In genomic region chr6:83831606-83832123, GRCm38 (mm10) we compare ENCODE assay signal across 8 mouse cellular contexts. TPM values are rescaled to one million over a fixed set of nuclear protein-coding genes. Genes with fewer than 3 reads are reported as not detected.
DNase-seq lines count a peak whose midpoint lies in the region; ATAC-seq and TF ChIP-seq lines count a peak whose summit lies in the region.

Paip2b (minus strand) TSS chr6:83831741.

- H3K27ac ChIP-seq in bone marrow macrophage, adult 2 months (ENCODE audit: insufficient read depth, low read depth, low read length) = peak within 1 kb of the TSS; percentile 17; the same call in 1 of the 2 replicates
- H3K27ac ChIP-seq in embryonic fibroblast, embryonic 13.5 days (ENCODE audit: insufficient read depth, low read length) = no peak within 1 kb of the TSS
- peak within 1 kb of the TSS; percentile 60; the same call in 1 of the 2 replicates for H3K27ac ChIP-seq in kidney, embryonic 14.5 days (ENCODE audit: low read depth, low read length)
- peak within 1 kb of the TSS; percentile 89 for H3K27ac ChIP-seq in limb, embryonic 15.5 days

- peak; percentile 99 for ATAC-seq in kidney, embryonic 14.5 days (ENCODE audit: low FRiP score, low TSS enrichment)
- ATAC-seq in limb, embryonic 15.5 days (ENCODE audit: insufficient number of reproducible peaks, low FRiP score, low TSS enrichment, low read depth) = peak; percentile 99

- H3K4me3 ChIP-seq in bone marrow macrophage, adult 2 months (ENCODE audit: insufficient read depth, low read length) = peak within 1 kb of the TSS; percentile 89
- H3K4me3 ChIP-seq in embryonic fibroblast, embryonic 13.5 days (ENCODE audit: insufficient read depth, low read length) = peak within 1 kb of the TSS; percentile 65
- H3K4me3 ChIP-seq in kidney, embryonic 14.5 days (ENCODE audit: low read length) = peak within 1 kb of the TSS; percentile 62
- H3K4me3 ChIP-seq in limb, embryonic 15.5 days = peak within 1 kb of the TSS; percentile 82

- peak within 1 kb of the TSS; percentile 74 for H3K9ac ChIP-seq in kidney, embryonic 14.5 days (ENCODE audit: low read depth, low read length)
- peak within 1 kb of the TSS; percentile 70 for H3K9ac ChIP-seq in limb, embryonic 15.5 days

- H3K27me3 ChIP-seq in kidney, embryonic 14.5 days (ENCODE audit: control insufficient read depth, insufficient read depth, low read length) = no peaks in the 10 kb centered on the region
- H3K27me3 ChIP-seq in limb, embryonic 15.5 days = no peaks in the 10 kb centered on the region

- DNase-seq in A20 (ENCODE audit: low read depth, low spot score) = peak; percentile 94
- peak; percentile 99 to 100 for DNase-seq in heart, adult 9 months (ENCODE audit: low spot score in 2 of 2)
- peak; percentile 94 to 96 for DNase-seq in monocyte, adult 2 months (ENCODE audit: low read depth in 1 of 2, low spot score in 2 of 2)
- DNase-seq in spleen, postnatal 36 days (ENCODE audit: low spot score in 2 of 2) = peak; percentile 97 to 99

- no peak for TF ChIP-seq CTCF in bone marrow macrophage, adult 2 months (IDR thresholded peaks at IDR 0.05; ENCODE audit: low read depth, low read length)
- TF ChIP-seq CTCF in embryonic fibroblast, embryonic 13.5 days (IDR thresholded peaks at IDR 0.05; ENCODE audit: borderline replicate concordance, insufficient read depth, low read length) = peak; percentile 2; the same call in 1 of the 2 replicates

- TF ChIP-seq POLR2A in bone marrow macrophage, adult 2 months (IDR thresholded peaks at IDR 0.05; ENCODE audit: borderline replicate concordance, low read depth, low read length) = no peak; the same call in 1 of the 2 replicates
- peak; percentile 95 for TF ChIP-seq POLR2A in embryonic fibroblast, embryonic 13.5 days (IDR thresholded peaks at IDR 0.05; ENCODE audit: low read depth, low read length)

- peaks cover 5% of the 10 kb centered on the region; the same call in 1 of the 2 replicates for H3K36me3 ChIP-seq in kidney, embryonic 14.5 days (ENCODE audit: control insufficient read depth, insufficient read depth, low read length)
- peaks cover 7% of the 10 kb centered on the region; the same call in 1 of the 2 replicates for H3K36me3 ChIP-seq in limb, embryonic 15.5 days

- H3K9me3 ChIP-seq in kidney, embryonic 14.5 days (ENCODE audit: control insufficient read depth, low read length) = no peaks in the 10 kb centered on the region
- no peaks in the 10 kb centered on the region for H3K9me3 ChIP-seq in limb, embryonic 15.5 days

- peak within 1 kb of the TSS; percentile 76 for H3K4me2 ChIP-seq in kidney, embryonic 14.5 days (replicated peaks; ENCODE audit: low read depth, low read length)
- peak within 1 kb of the TSS; percentile 63 for H3K4me2 ChIP-seq in limb, embryonic 15.5 days

- peaks cover 11% of the 10 kb centered on the region for H3K4me1 ChIP-seq in bone marrow macrophage, adult 2 months (ENCODE audit: control insufficient read depth, insufficient read depth, low read length)
- no peaks in the 10 kb centered on the region for H3K4me1 ChIP-seq in embryonic fibroblast, embryonic 13.5 days (ENCODE audit: control insufficient read depth, insufficient read depth, low read length)
- no peaks in the 10 kb centered on the region for H3K4me1 ChIP-seq in kidney, embryonic 14.5 days (ENCODE audit: control insufficient read depth, insufficient read depth, low read length)
- H3K4me1 ChIP-seq in limb, embryonic 15.5 days = peaks cover 6% of the 10 kb centered on the region; the same call in 1 of the 2 replicates

- WGBS in kidney, embryonic 14.5 days = under 1% methylated on average over 37 of the region's 37 CpGs
- WGBS in limb, embryonic 15.5 days = under 1% methylated on average over 37 of the region's 37 CpGs

RNA-seq across cellular contexts. Expression of gene Paip2b, which starts in this region (rescaled TPM):
- 7.0 and 9.8 TPM in 2 replicates for polyA plus RNA-seq in bone marrow macrophage, adult 2 months (2012; ENCODE audit: insufficient read depth, insufficient read length, missing spikeins)
- 23.4 and 26.1 TPM in 2 replicates for polyA plus RNA-seq in embryonic fibroblast, embryonic 13.5 days (2011; ENCODE audit: insufficient read length, low read depth, missing spikeins)
- 18.2 and 22.0 TPM in 2 replicates for polyA plus RNA-seq in kidney, embryonic 14.5 days (2014; fragmentation: Nextera tagmentation; extraction: Ambion mirVana)
- polyA plus RNA-seq in limb, embryonic 15.5 days (2015; fragmentation: Nextera tagmentation; extraction: Ambion mirVana) = 17.6 and 27.9 TPM in 2 replicates
